Mouse (Mus musculus) heart, embryonic 12.5 days (tissue): ENCODE data around the gene Fbrs. TPM values are rescaled to one million over a fixed set of nuclear protein-coding genes. Genes with fewer than 3 reads are reported as not detected.

Experiments
- microRNA-seq: library from miRNA; unstranded; fragments of <30 nt; microRNA quantifications from one replicate; pipeline ENCODE4, GENCODE M21; 2017
- polyA plus RNA-seq: library from polyadenylated mRNA; unstranded; fragments of >200 nt; fragmentation: Nextera tagmentation; extraction: Ambion mirVana; gene quantifications from 2 replicates; pipeline ENCODE4 v1.2.1, GENCODE M21; 2016

Fbrs gene
- polyA plus RNA-seq, 1 experiment from 2014 or later, result 9.9 TPM

Small RNAs within 50 kb of the gene (microRNA-seq; reads per million reads assigned to microRNA genes)
- not detected for gene Gm47278
- 0.94 reads per million for gene Mir7060

Other genes starting within 250 kb of the Fbrs start
- gene Zfp553, start 246.1 kb upstream of the Fbrs start, polyA plus RNA-seq, result 23.8 and 25.3 TPM in 2 replicates
- gene Sept1, start 246.1 kb upstream of the Fbrs start, polyA plus RNA-seq, result 22.1 and 28.2 TPM in 2 replicates
- 32.7 and 34.4 TPM in 2 replicates for gene Zfp771, start 234.9 kb upstream of the Fbrs start, polyA plus RNA-seq
- gene Dctpp1, start 218.5 kb upstream of the Fbrs start, polyA plus RNA-seq, result 162 and 163 TPM in 2 replicates
- 86.4 and 87.2 TPM in 2 replicates for gene Sephs2, start 205.1 kb upstream of the Fbrs start, polyA plus RNA-seq
- 1.0 and 1.1 TPM in 2 replicates for gene Itgal, start 182.9 kb upstream of the Fbrs start, polyA plus RNA-seq
- gene Zfp768, start 133.6 kb upstream of the Fbrs start, polyA plus RNA-seq, result 19.1 and 19.8 TPM in 2 replicates
- gene Zfp747, start 103.1 kb upstream of the Fbrs start, polyA plus RNA-seq, result 4.6 and 5.1 TPM in 2 replicates
- gene 9130019O22Rik, start 92.0 kb upstream of the Fbrs start, polyA plus RNA-seq, result 3.4 and 3.9 TPM in 2 replicates
- 4.5 and 5.1 TPM in 2 replicates for gene E430018J23Rik, start 85.6 kb upstream of the Fbrs start, polyA plus RNA-seq
- gene Zfp764, start 72.4 kb upstream of the Fbrs start, polyA plus RNA-seq, result 4.6 and 5.3 TPM in 2 replicates
- 15.4 and 16.7 TPM in 2 replicates for gene Zfp688, start 57.1 kb upstream of the Fbrs start, polyA plus RNA-seq
- 5.4 and 6.0 TPM in 2 replicates for gene Zfp689, start 30.0 kb upstream of the Fbrs start, polyA plus RNA-seq
- 33.8 and 35.2 TPM in 2 replicates for gene Prr14, start 19.6 kb upstream of the Fbrs start, polyA plus RNA-seq
- 51.8 and 54.3 TPM in 2 replicates for gene Srcap, start 32.8 kb downstream of the Fbrs start, polyA plus RNA-seq
- gene Gm42715, start 40.4 kb downstream of the Fbrs start, polyA plus RNA-seq, result 8.5 and 9.1 TPM in 2 replicates
- 1.4 and 3.1 TPM in 2 replicates for gene Tmem265, start 82.2 kb downstream of the Fbrs start, polyA plus RNA-seq
- gene Phkg2, start 94.1 kb downstream of the Fbrs start, polyA plus RNA-seq, result 34.1 and 35.9 TPM in 2 replicates
- gene Ccdc189, start 109.4 kb downstream of the Fbrs start, polyA plus RNA-seq, result 8.7 and 9.8 TPM in 2 replicates
- 38.8 and 40.0 TPM in 2 replicates for gene Rnf40, start 109.6 kb downstream of the Fbrs start, polyA plus RNA-seq
- 12.7 and 13.7 TPM in 2 replicates for gene Zfp629, start 136.6 kb downstream of the Fbrs start, polyA plus RNA-seq
- gene Bcl7c, start 229.7 kb downstream of the Fbrs start, polyA plus RNA-seq, result 43.3 and 49.5 TPM in 2 replicates
- 4.3 and 5.1 TPM in 2 replicates for gene Ctf1, start 233.5 kb downstream of the Fbrs start, polyA plus RNA-seq